Mouse (Mus musculus) E14TG2a.4 (cell line): ENCODE data around the gene Gal3st1.

Experiments
- H3K27me3 ChIP-seq: 2 replicates; pipeline ENCODE4 v1.6.1; 2014; ENCODE audit warnings: low read length, control low read depth; ENCODE audit not compliant: insufficient read depth
- H3K36me3 ChIP-seq: 2 replicates; pipeline ENCODE4 v1.6.1; 2014; ENCODE audit warnings: low read length, control low read depth; ENCODE audit not compliant: insufficient read depth
- H3K4me1 ChIP-seq: replicated peaks from 2 replicates; pipeline ENCODE4 v1.6.1; 2014; ENCODE audit warnings: low read depth, low read length, control low read depth
- H3K4me3 ChIP-seq: replicated peaks from 2 replicates; pipeline ENCODE4 v1.5.1; 2014; ENCODE audit warnings: mild to moderate bottlenecking, low read length
- H3K9me3 ChIP-seq: 2 replicates; pipeline ENCODE4 v1.6.1; 2014; ENCODE audit warnings: low read length, control low read depth
- CTCF ChIP-seq: conservative IDR thresholded peaks from 2 replicates; pipeline ENCODE4 v1.5.1; 2014; ENCODE audit warnings: low read length
- NANOG ChIP-seq: IDR thresholded peaks from 2 replicates; pipeline ENCODE4 v1.6.1; 2014; ENCODE audit warnings: borderline replicate concordance, low read length, mixed read lengths
- POU5F1 ChIP-seq: IDR thresholded peaks from 2 replicates; pipeline ENCODE4 v1.6.1; 2014; ENCODE audit warnings: low read length, borderline replicate concordance

The Gal3st1 gene

GRCm38 (mm10) chr11:4033471-4033870 is 50.0 kb downstream of the Gal3st1 start:
- Histone ChIP-seq H3K4me3 (no peak overlapping the region), H3K27me3 (peaks cover 11% of the 10 kb centered on the region)

GRCm38 (mm10) chr11:4034169-4034568 is 50.7 kb downstream of the Gal3st1 start:
- Histone ChIP-seq H3K9me3 (no peaks in the 10 kb centered on the region), H3K4me3 (no peak overlapping the region)

More at GRCm38 (mm10) chr11:4033471-4033870, 50.0 kb downstream of the Gal3st1 start:
- Histone ChIP-seq H3K9me3 (no peaks in the 10 kb centered on the region), H3K4me1 (peaks cover 41% of the 10 kb centered on the region), H3K36me3 (no peaks in the 10 kb centered on the region)
- TF ChIP-seq CTCF = no peak
- TF ChIP-seq POU5F1 = no peak
- no peak for TF ChIP-seq NANOG

GRCm38 (mm10) chr11:4035116-4035892 is 51.9 kb downstream of the Gal3st1 start:
- Histone ChIP-seq H3K9me3 (no peaks in the 10 kb centered on the region), H3K4me3 (peak overlapping the region; percentile 57), H3K36me3 (no peaks in the 10 kb centered on the region; the same call in 1 of the 2 replicates), H3K27me3 (peaks cover 11% of the 10 kb centered on the region), H3K4me1 (peaks cover 41% of the 10 kb centered on the region)
- TF ChIP-seq NANOG = no peak
- no peak for TF ChIP-seq CTCF
- TF ChIP-seq POU5F1 = no peak

More at GRCm38 (mm10) chr11:4034169-4034568, 50.7 kb downstream of the Gal3st1 start:
- Histone ChIP-seq H3K4me1 (peaks cover 41% of the 10 kb centered on the region), H3K36me3 (no peaks in the 10 kb centered on the region), H3K27me3 (peaks cover 11% of the 10 kb centered on the region)
- TF ChIP-seq POU5F1 (no peak), NANOG (no peak), CTCF (no peak)

- H3K4me1 ChIP-seq = peaks cover 40% of the 10 kb centered on the region
- H3K27me3 ChIP-seq = peaks cover 11% of the 10 kb centered on the region
- H3K9me3 ChIP-seq = no peaks in the 10 kb centered on the region
- no peaks in the 10 kb centered on the region; the same call in 1 of the 2 replicates for H3K36me3 ChIP-seq
- no peak for TF ChIP-seq NANOG
- no peak for TF ChIP-seq POU5F1
- TF ChIP-seq CTCF = no peak
- H3K4me3 ChIP-seq = peak overlapping the region; percentile 57; the same call in 1 of the 2 replicates
Observed at GRCm38 (mm10) chr11:4035916-4036315, 52.5 kb downstream of the Gal3st1 start.

- no peaks in the 10 kb centered on the region; the same call in 1 of the 2 replicates for H3K36me3 ChIP-seq
- H3K27me3 ChIP-seq = peaks cover 9% of the 10 kb centered on the region
- peaks cover 34% of the 10 kb centered on the region for H3K4me1 ChIP-seq
- TF ChIP-seq CTCF (no peak), NANOG (no peak), POU5F1 (no peak)
- H3K4me3 ChIP-seq = no peak overlapping the region
- H3K9me3 ChIP-seq = no peaks in the 10 kb centered on the region
Observed at GRCm38 (mm10) chr11:4036365-4037084, 53.1 kb downstream of the Gal3st1 start.

- Histone ChIP-seq H3K4me1 (peaks cover 15% of the 10 kb centered on the region), H3K36me3 (peaks cover 5% of the 10 kb centered on the region; the same call in 1 of the 2 replicates), H3K4me3 (no peak overlapping the region), H3K27me3 (no peaks in the 10 kb centered on the region; the same call in 1 of the 2 replicates), H3K9me3 (no peaks in the 10 kb centered on the region)
- TF ChIP-seq CTCF (no peak), POU5F1 (no peak), NANOG (no peak)
Observed at GRCm38 (mm10) chr11:4039951-4040350, 56.5 kb downstream of the Gal3st1 start.

- H3K4me3 ChIP-seq = no peak overlapping the region
- H3K4me1 ChIP-seq = peaks cover 3% of the 10 kb centered on the region
- H3K36me3 ChIP-seq = peaks cover 5% of the 10 kb centered on the region; the same call in 1 of the 2 replicates
- H3K9me3 ChIP-seq = no peaks in the 10 kb centered on the region
- H3K27me3 ChIP-seq = no peaks in the 10 kb centered on the region; the same call in 1 of the 2 replicates
- TF ChIP-seq NANOG = no peak
- TF ChIP-seq CTCF = no peak
- TF ChIP-seq POU5F1 = no peak
Observed at GRCm38 (mm10) chr11:4041123-4041625, 57.7 kb downstream of the Gal3st1 start.

- TF ChIP-seq POU5F1 (no peak), NANOG (no peak), CTCF (no peak)
- Histone ChIP-seq H3K36me3 (peaks cover 5% of the 10 kb centered on the region; the same call in 1 of the 2 replicates), H3K9me3 (peaks cover 13% of the 10 kb centered on the region), H3K4me1 (no peaks in the 10 kb centered on the region), H3K27me3 (no peaks in the 10 kb centered on the region; the same call in 1 of the 2 replicates), H3K4me3 (no peak overlapping the region)
Observed at GRCm38 (mm10) chr11:4043081-4043480, 59.6 kb downstream of the Gal3st1 start.
